Mouse (Mus musculus): Measurements from ENCODE around the gene Smim13. TPM values are rescaled to one million over a fixed set of nuclear protein-coding genes. Genes with fewer than 3 reads are reported as not detected.
A peak's percentile ranks its signal among the peaks of the same experiment; 100 is the strongest.

The Smim13 gene
- polyA plus RNA-seq, 3 experiments from 2014 or later = 2.3 to 4.8 (median 3.1) TPM

- ATAC-seq = no peak
These were observed 41.9 kb downstream of the Smim13 start for GRCm38 (mm10) chr13:41291466-41291974.

- ATAC-seq = no peak
These were observed 44.0 kb downstream of the Smim13 start for GRCm38 (mm10) chr13:41293595-41293994.

GRCm38 (mm10) chr13:41295886-41296285 lies 46.2 kb downstream of the Smim13 start:
- ATAC-seq = no peak

- ATAC-seq = no peak
These were observed 46.8 kb downstream of the Smim13 start for GRCm38 (mm10) chr13:41296396-41296795.

GRCm38 (mm10) chr13:41298533-41298932 lies 48.9 kb downstream of the Smim13 start:
- no peak for ATAC-seq

GRCm38 (mm10) chr13:41298996-41299395 lies 49.4 kb downstream of the Smim13 start:
- no peak for ATAC-seq

- ATAC-seq = no peak
These were observed 50.4 kb downstream of the Smim13 start for GRCm38 (mm10) chr13:41300037-41300436.

GRCm38 (mm10) chr13:41302716-41303115 lies 53.1 kb downstream of the Smim13 start:
- ATAC-seq = peak; percentile 94

- ATAC-seq = no peak
These were observed 71.1 kb downstream of the Smim13 start for GRCm38 (mm10) chr13:41320749-41321148.

- no peak for ATAC-seq
These were observed 71.8 kb downstream of the Smim13 start for GRCm38 (mm10) chr13:41321433-41321832.

GRCm38 (mm10) chr13:41324631-41325030 lies 75.0 kb downstream of the Smim13 start:
- ATAC-seq = no peak

GRCm38 (mm10) chr13:41325346-41325745 lies 75.7 kb downstream of the Smim13 start:
- no peak for ATAC-seq

GRCm38 (mm10) chr13:41326134-41326533 lies 76.5 kb downstream of the Smim13 start:
- no peak for ATAC-seq

Other genes starting within 250 kb of the Smim13 start
- 100 to 1,000 TPM in 1 of 3 experiments, 10 to 100 TPM in 2; 75.7 to 103 (median 84.7) TPM for gene Pak1ip1, start 248.8 kb upstream of the Smim13 start, polyA plus RNA-seq (2017; shearing (Covaris generic))
- 100 to 1,000 TPM; 130 to 207 (median 140) TPM for gene Tmem14c, start 233.6 kb upstream of the Smim13 start, polyA plus RNA-seq (2017; shearing (Covaris generic))
- under 1 TPM in 1 of 3 experiments, not detected in 2; 0.13 TPM for gene Mak, start 170.1 kb upstream of the Smim13 start, polyA plus RNA-seq (2017; shearing (Covaris generic))
- gene Gcm2, start 138.8 kb upstream of the Smim13 start, polyA plus RNA-seq (2017; shearing (Covaris generic)) = under 1 TPM in 1 of 3 experiments, not detected in 2; 0.95 TPM
- gene Sycp2l, start 135.5 kb upstream of the Smim13 start, polyA plus RNA-seq (2017; shearing (Covaris generic)) = under 1 TPM in 1 of 3 experiments, not detected in 2; 0.38 TPM
- not detected for gene Elovl2, start 29.4 kb upstream of the Smim13 start, polyA plus RNA-seq (2017; shearing (Covaris generic))
- not detected for gene Gm17364, start 24.1 kb downstream of the Smim13 start, polyA plus RNA-seq (2017; shearing (Covaris generic))
- gene Nedd9, start 237.5 kb downstream of the Smim13 start, polyA plus RNA-seq (2017; shearing (Covaris generic)) = 100 to 1,000 TPM; 144 to 156 (median 153) TPM